Mouse (Mus musculus) E14TG2a.4 (cell line): ENCODE measurements around the gene Fank1.

Source experiments
- H3K27me3 ChIP-seq: 2 replicates; pipeline ENCODE4 v1.6.1; 2014; ENCODE audit warnings: low read length, control low read depth; ENCODE audit not compliant: insufficient read depth
- H3K36me3 ChIP-seq: 2 replicates; pipeline ENCODE4 v1.6.1; 2014; ENCODE audit warnings: low read length, control low read depth; ENCODE audit not compliant: insufficient read depth
- H3K4me1 ChIP-seq: replicated peaks from 2 replicates; pipeline ENCODE4 v1.6.1; 2014; ENCODE audit warnings: low read depth, low read length, control low read depth
- H3K4me3 ChIP-seq: replicated peaks from 2 replicates; pipeline ENCODE4 v1.5.1; 2014; ENCODE audit warnings: mild to moderate bottlenecking, low read length
- H3K9me3 ChIP-seq: 2 replicates; pipeline ENCODE4 v1.6.1; 2014; ENCODE audit warnings: low read length, control low read depth
- CTCF ChIP-seq: conservative IDR thresholded peaks from 2 replicates; pipeline ENCODE4 v1.5.1; 2014; ENCODE audit warnings: low read length
- NANOG ChIP-seq: IDR thresholded peaks from 2 replicates; pipeline ENCODE4 v1.6.1; 2014; ENCODE audit warnings: borderline replicate concordance, low read length, mixed read lengths
- POU5F1 ChIP-seq: IDR thresholded peaks from 2 replicates; pipeline ENCODE4 v1.6.1; 2014; ENCODE audit warnings: low read length, borderline replicate concordance

Fank1 gene

DNA sequence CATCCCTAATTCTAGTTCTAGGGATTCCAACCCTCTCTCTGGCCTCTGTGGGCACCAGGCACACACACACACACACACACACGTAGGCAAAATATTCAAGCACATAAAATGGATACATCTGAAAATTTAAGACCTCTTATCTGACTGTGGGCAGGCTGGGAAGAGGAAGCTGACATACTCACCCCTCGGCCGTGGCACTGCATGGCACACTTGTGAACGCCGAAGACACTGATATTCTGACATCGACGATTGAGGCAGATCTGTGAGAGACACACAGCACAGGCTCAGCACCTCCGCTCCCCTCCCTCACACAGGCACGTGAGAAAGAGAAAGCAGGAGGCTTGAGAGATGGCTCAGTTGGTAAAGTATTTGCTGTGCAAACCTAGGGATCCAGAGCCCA, 139.6 kb downstream of the Fank1 start:
- TF ChIP-seq NANOG (no peak), POU5F1 (no peak), CTCF (no peak)
- no peaks in the 10 kb centered on the region for H3K36me3 ChIP-seq
- 0 out of 2 replicates have a peak, but pooled peaks cover 6% of the 10 kb centered on the region for H3K9me3 ChIP-seq
- H3K4me3 ChIP-seq = no peak overlapping the region
- H3K27me3 ChIP-seq = peaks cover 6% of the 10 kb centered on the region; the same call in 1 of the 2 replicates
- H3K4me1 ChIP-seq = 0 out of 2 replicates have a peak, but pooled peaks cover 5% of the 10 kb centered on the region

DNA sequence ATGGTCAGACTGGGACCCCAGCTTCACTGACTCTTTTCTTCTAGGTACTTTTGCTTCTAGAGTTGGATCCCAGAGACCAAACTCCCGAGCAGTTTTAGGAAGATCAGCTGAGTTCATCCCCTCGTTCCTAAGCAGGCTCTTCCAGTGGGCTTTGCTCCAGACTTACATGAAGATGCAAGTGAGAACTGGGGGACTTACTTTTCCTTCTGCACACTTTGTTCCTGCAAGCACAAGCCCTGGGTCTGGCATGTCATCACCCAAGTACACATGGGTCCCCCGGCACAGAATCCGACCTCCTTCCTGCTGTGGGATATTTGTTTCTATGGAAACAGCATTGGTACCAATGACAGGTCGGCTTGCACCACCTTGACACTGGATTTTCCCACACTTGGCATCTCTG, 142.6 kb downstream of the Fank1 start:
- TF ChIP-seq CTCF (no peak), NANOG (no peak), POU5F1 (no peak)
- 0 out of 2 replicates have a peak, but pooled peaks cover 5% of the 10 kb centered on the region for H3K4me1 ChIP-seq
- 0 out of 2 replicates have a peak, but pooled peaks cover 2% of the 10 kb centered on the region for H3K9me3 ChIP-seq

DNA sequence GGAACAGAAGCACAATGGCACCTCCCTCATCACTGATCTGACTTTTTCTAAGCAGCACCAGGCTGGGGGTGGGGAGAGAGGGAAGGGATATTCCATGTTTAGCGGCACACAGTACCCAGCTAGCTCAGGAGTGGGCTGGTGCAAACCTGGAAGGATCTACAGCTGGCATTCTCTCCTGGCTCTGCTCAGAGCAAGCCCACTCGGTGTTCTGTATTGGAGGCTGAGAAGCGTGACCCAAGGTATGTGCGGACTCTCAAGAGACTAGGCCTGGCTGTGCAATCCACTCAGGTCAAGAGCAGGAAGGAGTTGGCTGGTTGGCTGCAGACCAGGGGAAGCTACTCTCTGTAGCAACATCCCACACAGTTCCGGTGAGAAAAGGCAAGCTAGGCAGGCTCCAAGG, 143.3 kb downstream of the Fank1 start:
- TF ChIP-seq POU5F1 (no peak), NANOG (no peak), CTCF (no peak)
- Histone ChIP-seq H3K36me3 (no peaks in the 10 kb centered on the region), H3K4me1 (0 out of 2 replicates have a peak, but pooled peaks cover 5% of the 10 kb centered on the region)

More for the DNA sequence above, 142.6 kb downstream of the Fank1 start:
- H3K27me3 ChIP-seq = peaks cover 6% of the 10 kb centered on the region; the same call in 1 of the 2 replicates
- no peak overlapping the region for H3K4me3 ChIP-seq
- no peaks in the 10 kb centered on the region for H3K36me3 ChIP-seq

DNA sequence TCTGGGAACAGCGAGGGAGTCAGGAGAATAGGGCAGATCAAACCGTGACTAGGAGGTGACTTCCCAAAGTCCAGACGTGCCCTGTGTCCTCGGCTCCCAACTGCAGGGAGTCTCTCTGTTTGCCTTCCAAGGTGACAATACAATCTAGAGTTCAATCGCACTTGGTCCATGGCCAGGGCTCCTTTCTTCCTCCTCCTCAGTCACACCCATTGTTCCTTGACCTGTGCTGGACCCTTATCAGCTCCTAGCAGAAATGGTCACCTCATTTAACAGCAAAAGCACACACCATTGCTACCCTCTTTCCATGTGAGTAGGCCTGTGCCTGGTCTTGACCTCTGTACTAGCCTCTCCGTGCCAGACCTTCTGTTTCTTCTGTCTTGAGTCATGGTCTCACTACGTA, 144.1 kb downstream of the Fank1 start:
- H3K4me1 ChIP-seq = 0 out of 2 replicates have a peak, but pooled peaks cover 5% of the 10 kb centered on the region
- no peaks in the 10 kb centered on the region for H3K36me3 ChIP-seq
- no peaks in the 10 kb centered on the region for H3K9me3 ChIP-seq
- H3K27me3 ChIP-seq = peaks cover 6% of the 10 kb centered on the region; the same call in 1 of the 2 replicates
- TF ChIP-seq NANOG = no peak
- no peak for TF ChIP-seq POU5F1
- TF ChIP-seq CTCF = no peak
- no peak overlapping the region for H3K4me3 ChIP-seq

More for the DNA sequence above, 143.3 kb downstream of the Fank1 start:
- Histone ChIP-seq H3K4me3 (no peak overlapping the region), H3K9me3 (no peaks in the 10 kb centered on the region), H3K27me3 (peaks cover 6% of the 10 kb centered on the region; the same call in 1 of the 2 replicates)

DNA sequence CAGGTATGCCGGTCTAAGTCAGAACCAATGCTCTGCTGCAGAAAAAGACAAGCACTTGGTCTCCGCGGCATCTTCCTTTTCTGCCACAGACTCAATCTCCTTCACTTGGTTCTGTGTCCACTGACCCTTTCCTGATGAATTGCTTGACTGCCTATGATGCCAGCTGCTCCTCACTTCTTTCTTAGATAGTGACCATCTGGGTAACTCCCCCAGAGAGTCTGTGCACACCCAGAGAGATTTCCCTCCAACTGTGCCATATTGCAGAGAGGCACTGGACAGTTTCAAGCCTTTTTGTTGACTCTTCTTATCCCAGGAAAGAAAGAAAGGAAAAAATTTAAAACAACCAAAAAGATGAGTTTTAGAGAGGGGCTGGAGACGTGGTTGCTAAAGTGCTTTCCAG, 144.6 kb downstream of the Fank1 start:
- peaks cover 6% of the 10 kb centered on the region; the same call in 1 of the 2 replicates for H3K27me3 ChIP-seq
- TF ChIP-seq CTCF (no peak), POU5F1 (no peak), NANOG (no peak)
- H3K36me3 ChIP-seq = no peaks in the 10 kb centered on the region
- no peak overlapping the region for H3K4me3 ChIP-seq
- H3K9me3 ChIP-seq = no peaks in the 10 kb centered on the region
- H3K4me1 ChIP-seq = 0 out of 2 replicates have a peak, but pooled peaks cover 5% of the 10 kb centered on the region

DNA sequence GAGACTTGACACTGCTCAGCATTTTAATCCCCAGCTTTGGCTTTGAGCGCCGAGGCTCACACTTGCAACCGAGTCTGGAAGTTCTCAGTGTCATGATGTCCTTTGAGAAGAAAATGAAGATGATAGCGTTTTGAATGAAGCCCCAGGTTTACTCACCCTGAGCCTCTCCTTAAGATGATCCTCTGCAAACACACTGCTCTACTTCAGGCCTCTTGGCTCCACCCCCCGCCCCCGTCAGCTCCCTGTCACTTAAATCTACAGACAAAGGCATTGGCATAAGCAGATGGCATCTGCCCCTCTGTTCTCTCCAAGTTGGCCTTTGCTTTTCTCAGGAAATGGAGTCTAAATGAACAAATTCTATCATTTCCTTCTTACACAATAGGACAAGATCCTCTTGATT, 147.3 kb downstream of the Fank1 start:
- Histone ChIP-seq H3K9me3 (no peaks in the 10 kb centered on the region), H3K36me3 (no peaks in the 10 kb centered on the region), H3K27me3 (no peaks in the 10 kb centered on the region), H3K4me3 (no peak overlapping the region), H3K4me1 (0 out of 2 replicates have a peak, but pooled peaks cover 4% of the 10 kb centered on the region)
- no peak for TF ChIP-seq NANOG
- TF ChIP-seq CTCF = no peak
- no peak for TF ChIP-seq POU5F1

DNA sequence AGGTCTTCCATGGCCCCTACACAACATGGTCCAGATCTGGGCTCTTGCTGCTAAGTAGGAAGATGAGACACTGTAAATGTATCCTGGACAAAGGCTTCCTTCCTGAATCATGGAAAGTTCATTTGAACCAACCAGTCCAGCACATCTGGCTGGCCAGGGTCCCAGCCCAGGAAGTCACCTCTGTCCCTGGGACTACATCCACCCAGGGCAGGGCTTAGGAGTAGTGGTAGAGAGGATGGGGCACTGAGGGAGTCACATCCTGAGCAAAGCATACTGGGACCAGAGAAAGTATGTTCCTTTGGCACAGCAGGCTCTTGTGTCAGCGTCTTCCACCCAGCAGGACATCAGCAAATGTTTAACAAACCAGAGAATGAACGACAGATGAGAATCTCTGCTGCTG, 149.1 kb downstream of the Fank1 start:
- TF ChIP-seq POU5F1 (no peak), NANOG (no peak), CTCF (no peak)
- Histone ChIP-seq H3K4me3 (no peak overlapping the region), H3K4me1 (no peaks in the 10 kb centered on the region), H3K9me3 (no peaks in the 10 kb centered on the region), H3K27me3 (no peaks in the 10 kb centered on the region), H3K36me3 (no peaks in the 10 kb centered on the region)

DNA sequence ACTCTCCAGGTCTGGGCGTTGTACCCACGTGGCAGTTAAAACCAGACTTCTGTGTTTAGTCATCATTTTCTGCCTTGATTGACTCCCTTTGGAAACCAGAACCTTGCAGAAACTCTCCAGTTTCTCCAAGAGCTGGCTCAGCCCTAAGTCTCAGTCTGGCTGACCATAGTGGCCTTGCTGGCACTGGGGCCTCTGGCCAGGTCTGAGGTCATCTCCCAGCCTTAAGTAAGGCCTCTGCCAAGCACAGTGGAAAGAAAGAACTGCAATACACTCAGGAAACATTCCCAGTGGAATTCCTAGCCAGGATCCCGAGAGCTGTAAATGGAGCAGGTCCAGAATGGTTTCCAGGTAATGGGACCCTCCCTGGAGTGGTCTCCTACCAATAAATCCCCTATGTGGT, 152.3 kb downstream of the Fank1 start:
- Histone ChIP-seq H3K36me3 (no peaks in the 10 kb centered on the region), H3K27me3 (no peaks in the 10 kb centered on the region), H3K9me3 (no peaks in the 10 kb centered on the region), H3K4me3 (no peak overlapping the region), H3K4me1 (no peaks in the 10 kb centered on the region)
- TF ChIP-seq CTCF = no peak
- TF ChIP-seq NANOG = no peak
- TF ChIP-seq POU5F1 = no peak
